Mouse (Mus musculus) testis, adult 2 months (tissue): ENCODE data around the gene Dvl2.

Source experiments
- CTCF ChIP-seq: fragments of 200-500 bp; IDR thresholded peaks from 2 replicates; pipeline ENCODE4 v1.5.1; 2012; ENCODE audit warnings: low read depth, mild to moderate bottlenecking, inconsistent platforms, low read length, moderate library complexity; ENCODE audit not compliant: control insufficient read depth, insufficient read depth, insufficient replicate concordance
- POLR2A ChIP-seq: fragments of 200-500 bp; IDR thresholded peaks from 2 replicates; pipeline ENCODE4 v1.6.1; 2012; ENCODE audit warnings: low read depth, mild to moderate bottlenecking, inconsistent platforms, low read length, moderate library complexity; ENCODE audit not compliant: control insufficient read depth

DNA sequence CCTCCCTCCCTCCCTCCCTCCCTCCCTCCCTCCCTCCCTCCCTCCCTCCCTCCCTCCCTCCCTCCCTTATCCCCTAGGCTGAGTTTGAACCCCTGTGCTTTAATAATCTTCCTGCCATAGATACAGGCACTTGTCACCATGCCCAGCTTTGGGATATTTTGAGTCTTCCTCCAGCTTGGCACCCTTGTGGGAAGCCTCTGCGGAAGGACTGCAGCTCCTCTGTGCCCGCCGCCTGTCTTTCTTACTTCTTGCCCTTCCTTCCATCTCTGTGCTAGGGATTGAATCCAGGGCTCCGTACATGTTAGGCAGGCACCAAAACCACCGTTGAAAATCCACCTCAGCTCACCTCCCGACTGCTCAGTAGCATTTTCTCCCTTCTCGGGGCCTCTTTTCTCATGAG, 39.8 kb downstream of the Dvl2 start:
- TF ChIP-seq CTCF, result no peak
- TF ChIP-seq POLR2A, result no peak
